Mouse (Mus musculus) heart, postnatal 4 days (tissue): ENCODE data around the gene Gab3. TPM values are rescaled to one million over a fixed set of nuclear protein-coding genes. Genes with fewer than 3 reads are reported as not detected.
"Not testable (repeated sequence)": the region's sequence is repeated elsewhere in the genome, so short reads cannot be mapped to it uniquely, and the experiment has no call there.

Experiments used
- DNase-seq: peaks from one replicate; pipeline ENCODE4 v3.0.0; 2021
- total RNA-seq, 2 experiments: library from RNA; stranded (reverse); gene quantifications; 2 replicates each; pipeline ENCODE4 v1.2.3; 2021

Gene Gab3
- total RNA-seq, 2 experiments from 2014 or later = 2.0 to 2.5 TPM

DNA sequence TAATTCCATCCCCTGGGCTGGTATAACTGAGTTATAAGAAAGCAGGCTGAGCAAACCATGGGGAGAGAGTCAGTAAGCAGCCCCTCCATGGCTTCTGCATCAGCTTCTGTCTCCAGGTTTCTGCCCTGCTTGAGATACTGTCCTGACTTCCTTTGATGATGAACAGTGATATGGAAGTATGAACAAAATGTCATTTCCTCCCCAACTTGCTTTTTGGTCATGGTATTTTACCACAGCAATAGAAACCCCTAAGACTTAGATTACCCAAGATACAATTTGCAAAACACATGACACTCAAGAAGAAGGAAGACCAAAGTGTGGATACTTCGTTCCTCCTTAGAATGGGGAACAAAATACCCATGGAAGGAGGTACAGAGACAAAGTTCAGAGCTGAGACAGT lies 51.2 kb downstream of the Gab3 start:
- not testable (repeated sequence) for DNase-seq

DNA sequence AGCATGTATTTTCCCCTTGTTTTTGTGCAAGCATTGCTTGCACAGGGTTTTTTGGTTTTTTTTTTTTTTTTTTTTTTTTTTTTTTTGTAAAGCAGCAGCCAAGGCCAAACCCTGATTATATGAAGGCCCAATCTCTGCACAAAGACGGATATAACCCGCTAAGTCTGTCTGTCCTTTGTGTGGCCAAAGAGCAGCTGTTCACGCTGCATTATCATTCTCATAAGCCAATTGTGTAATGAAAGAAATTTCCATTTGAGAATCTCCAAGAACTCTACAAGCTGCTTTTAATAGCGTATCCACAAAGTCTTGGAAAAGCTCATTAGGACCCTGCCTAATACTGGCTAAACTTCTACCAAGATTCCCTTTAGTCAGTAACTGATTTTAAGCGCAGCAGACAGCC lies 101.5 kb downstream of the Gab3 start:
- no peak for DNase-seq

DNA sequence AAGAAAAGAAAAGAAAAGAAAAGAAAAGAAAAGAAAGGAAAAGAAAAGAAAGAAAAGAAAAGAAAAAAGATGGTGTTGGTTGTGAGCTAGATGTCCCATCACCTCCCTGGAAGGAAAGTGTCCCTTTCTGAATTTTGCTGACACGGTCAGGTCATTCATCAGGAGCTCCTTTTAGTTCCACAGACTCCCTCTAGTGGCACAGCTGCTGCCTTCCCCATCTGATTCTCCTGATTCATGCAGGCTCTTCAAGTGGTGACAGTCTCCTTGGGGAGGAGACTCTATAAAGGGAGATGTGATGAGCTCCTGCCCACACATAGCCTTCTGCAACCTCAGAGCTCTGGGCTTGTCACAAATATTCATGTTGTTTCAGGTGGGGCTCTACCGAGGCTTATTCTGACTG lies 122.4 kb downstream of the Gab3 start:
- DNase-seq = peak; percentile 36

DNA sequence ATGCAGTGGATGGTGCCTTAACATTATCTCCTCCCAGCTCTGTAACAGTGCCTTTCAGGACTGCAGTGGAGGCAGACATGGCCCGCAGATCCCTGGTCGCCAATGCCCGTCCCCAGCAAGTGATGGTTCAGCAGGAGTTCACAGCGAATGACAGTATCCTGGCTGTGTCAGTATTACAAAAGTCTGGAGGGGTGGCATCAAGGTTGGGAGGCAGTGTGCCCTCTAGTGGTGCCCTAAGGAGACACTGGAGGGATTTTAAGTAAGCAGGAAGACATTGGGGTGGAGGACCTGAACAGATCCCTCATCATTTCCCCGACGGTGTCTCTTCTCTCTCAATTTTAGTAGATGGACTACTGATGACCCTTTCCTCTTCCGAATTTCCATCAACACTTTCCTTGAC lies 126.1 kb downstream of the Gab3 start:
- DNase-seq = not testable (repeated sequence)

Other genes with a start within 250 kb of the Gab3 start
- gene Gm5936, start 248.3 kb downstream of the Gab3 start, total RNA-seq = under 1 TPM in 1 of 2 experiments, not detected in 1; 0.11 TPM
- gene Dkc1, start 10.4 kb upstream of the Gab3 start, total RNA-seq = 10 to 100 TPM; 31.9 to 33.6 TPM
- 10 to 100 TPM; 20.0 to 28.5 TPM for gene Mpp1, start 45.6 kb upstream of the Gab3 start, total RNA-seq
- gene Smim9, start 78.3 kb upstream of the Gab3 start, total RNA-seq = not detected